Mouse (Mus musculus) gastrocnemius, adult 2 months (tissue): ENCODE results near the gene Pdxp. TPM values are rescaled to one million over a fixed set of nuclear protein-coding genes. Genes with fewer than 3 reads are reported as not detected.

Experiments
- DNase-seq: peaks from one replicate; pipeline ENCODE4 v3.0.0; 2022
- H3K27ac ChIP-seq: fragments of 200-600 bp; 2 replicates; pipeline ENCODE4 v1.8.1; 2022; ENCODE audit warnings: mild to moderate bottlenecking
- H3K4me3 ChIP-seq: fragments of 200-600 bp; 2 replicates; pipeline ENCODE4 v1.8.1; 2022; ENCODE audit warnings: mild to moderate bottlenecking, moderate library complexity
- CTCF ChIP-seq: fragments of 200-600 bp; IDR thresholded peaks from 2 replicates; pipeline ENCODE4 v1.8.1; 2022; ENCODE audit warnings: antibody characterized with exemption, mild to moderate bottlenecking, moderate library complexity
- intact Hi-C: fragments of 180-260 bp; cut with DNase I; formaldehyde crosslinking; loops from one replicate; pipeline ENCODE4 v1.15.1; 2025
- microRNA-seq: library from miRNA; unstranded; fragments of <30 nt; microRNA quantifications from one replicate; pipeline ENCODE4 v1.2.0, GENCODE M21; 2021
- total RNA-seq, 2 experiments: library from RNA; stranded (reverse); gene quantifications; 2 replicates each; pipeline ENCODE4 v1.2.3; 2021

Gene Pdxp
- total RNA-seq, 2 experiments from 2014 or later = 1.1 to 1.4 TPM

DNA sequence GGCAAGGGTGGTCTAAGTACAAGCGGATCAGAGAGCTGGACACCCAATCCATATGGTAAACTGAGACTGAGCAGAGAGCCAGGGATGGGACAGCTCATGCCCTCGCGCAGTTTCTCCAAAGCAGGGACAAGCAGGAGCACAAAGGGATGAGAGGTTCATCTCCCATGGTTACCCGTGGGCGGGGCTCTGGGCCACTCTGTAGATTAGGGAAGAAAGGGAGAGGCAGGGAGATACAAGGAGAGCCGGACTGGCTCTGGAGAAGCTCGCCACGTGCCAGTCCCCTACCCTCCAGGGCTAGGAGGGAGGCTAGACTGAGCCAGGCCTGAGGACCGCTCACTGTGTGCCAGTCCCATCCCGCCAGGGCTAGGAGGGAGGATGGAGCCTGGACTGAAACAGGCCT is 23.6 kb downstream of the Pdxp start:
- no peak for TF ChIP-seq CTCF
- DNase-seq = no peak
- Histone ChIP-seq H3K4me3 (no peak overlapping the region), H3K27ac (no peak overlapping the region)
- intact Hi-C loops = no loop called here

DNA sequence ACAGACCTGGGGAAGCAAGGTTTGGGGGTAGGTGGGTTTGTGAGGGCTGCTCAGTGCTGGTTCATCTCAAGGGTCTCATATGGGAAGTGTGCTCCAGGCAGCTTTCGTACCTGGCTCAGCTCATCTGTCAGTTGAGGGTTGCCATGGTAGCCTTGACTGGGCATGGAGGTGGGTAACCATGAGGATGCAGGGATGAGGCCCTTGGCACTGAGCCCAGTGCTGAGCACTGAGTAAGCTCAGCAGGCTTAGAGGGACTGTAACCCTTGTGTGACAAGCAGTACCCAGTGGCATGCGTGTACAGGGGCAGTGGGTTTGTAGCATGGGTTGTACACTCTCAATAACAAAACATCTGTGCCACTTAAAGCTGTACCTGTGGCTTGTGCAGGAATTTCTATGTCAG is 24.2 kb downstream of the Pdxp start:
- DNase-seq = no peak
- no peak overlapping the region for H3K4me3 ChIP-seq
- intact Hi-C loops = no loop called here

DNA sequence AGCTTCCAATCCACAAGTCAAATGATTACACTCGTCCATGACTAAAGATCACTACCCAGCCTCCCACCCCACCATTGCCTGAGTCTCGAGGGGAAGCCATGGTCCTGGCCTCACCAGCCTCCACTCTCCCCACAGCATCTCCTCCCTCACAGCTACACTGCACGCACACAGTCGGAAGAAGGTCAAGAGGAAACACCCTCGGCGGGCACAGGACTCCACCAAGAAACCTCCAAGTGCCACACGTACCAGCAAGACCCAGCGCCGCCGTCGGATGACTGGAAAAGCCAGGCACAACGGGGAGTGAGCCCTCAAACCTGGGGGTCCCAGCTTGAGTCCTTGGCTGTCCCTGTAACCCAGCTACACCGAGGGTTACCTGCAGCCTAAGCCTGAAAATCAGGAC is 26.6 kb downstream of the Pdxp start:
- no peak overlapping the region for H3K27ac ChIP-seq
- intact Hi-C loops = loop anchor here (5.0 kb wide), 1 partner anchor 38 kb away; no protein-coding TSS in a partner anchor
- DNase-seq = no peak
- no peak for TF ChIP-seq CTCF
- H3K4me3 ChIP-seq = no peak overlapping the region

More for the DNA sequence above, 24.2 kb downstream of the Pdxp start:
- H3K27ac ChIP-seq = no peak overlapping the region
- TF ChIP-seq CTCF = no peak

DNA sequence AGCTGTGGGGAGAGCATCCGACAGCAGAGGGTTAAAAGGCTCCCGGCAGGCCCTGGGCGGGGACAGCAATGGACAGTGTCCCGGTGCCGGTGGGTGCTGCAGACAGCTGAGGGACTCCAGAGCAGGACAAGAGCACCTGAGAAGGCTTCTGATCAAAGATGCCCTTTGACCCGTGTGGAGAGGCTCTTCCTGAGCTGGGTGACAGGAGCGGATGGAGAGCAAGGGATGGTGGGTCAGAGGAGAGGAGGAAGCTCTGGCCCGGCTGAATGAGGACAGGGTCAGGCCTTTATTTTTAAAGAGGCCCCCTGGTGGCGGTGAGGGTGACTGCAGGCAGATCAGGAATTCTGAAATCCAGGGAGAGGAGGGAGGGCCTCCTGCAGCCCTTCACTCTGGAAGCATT is 28.9 kb downstream of the Pdxp start:
- DNase-seq = peak; percentile 85
- intact Hi-C loops = loop anchor here (1.0 to 5.0 kb wide), 2 partner anchors 26 to 40 kb away; no protein-coding TSS in a partner anchor
- Histone ChIP-seq H3K27ac (peak overlapping the region; percentile 64), H3K4me3 (peak overlapping the region; percentile 66)
- peak; percentile 92 for TF ChIP-seq CTCF

DNA sequence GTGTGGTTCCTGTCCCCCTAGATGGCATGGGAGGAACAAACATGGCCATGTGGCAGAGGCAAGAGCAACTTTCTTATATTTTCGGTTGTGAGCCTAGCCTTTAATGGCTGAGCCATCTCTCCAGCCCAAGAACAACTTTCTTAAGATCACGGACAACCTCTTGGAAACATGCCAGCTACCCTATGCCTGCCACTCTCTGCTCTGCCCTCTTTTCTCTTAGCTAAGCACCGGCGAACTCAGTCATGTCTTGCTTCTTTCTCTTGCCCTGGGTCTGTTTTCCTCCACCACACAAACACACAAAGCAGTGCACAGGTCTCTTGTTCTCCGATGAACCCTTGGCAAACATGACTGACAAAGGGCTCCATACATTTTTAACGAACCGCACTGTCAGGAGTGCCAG is 32.5 kb downstream of the Pdxp start:
- no peak for TF ChIP-seq CTCF
- H3K27ac ChIP-seq = no peak overlapping the region
- intact Hi-C loops = no loop called here
- DNase-seq = no peak
- no peak overlapping the region for H3K4me3 ChIP-seq

DNA sequence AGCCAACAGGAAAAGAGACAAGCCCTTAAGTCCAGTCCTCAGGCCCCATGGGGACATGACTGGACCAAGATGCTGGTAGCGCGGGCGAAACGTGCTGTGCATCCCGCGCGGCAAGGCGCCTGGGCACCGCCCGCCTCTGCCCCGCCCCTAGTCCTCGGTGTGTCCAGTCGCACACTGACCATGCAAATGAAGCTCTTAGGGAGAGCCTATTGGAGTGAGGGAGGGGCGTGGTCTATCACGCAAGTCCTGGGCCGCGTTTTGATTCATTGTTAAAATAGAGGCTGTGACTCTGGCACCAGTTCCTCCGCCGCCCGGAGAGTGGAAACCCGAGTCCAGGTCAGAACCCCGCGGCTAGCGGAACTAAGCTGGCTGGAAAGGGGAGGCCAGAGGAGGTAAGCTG is 33.9 kb downstream of the Pdxp start, which contains the start of gene Triobp:
TSS of gene Triobp (plus strand) at position 68 of the 400 bp plus-strand sequence.
- DNase-seq = peak; percentile 92
- no peak for TF ChIP-seq CTCF
- intact Hi-C loops = no loop called here
- Histone ChIP-seq H3K27ac (no peak within 1 kb of the TSS), H3K4me3 (peak within 1 kb of the TSS; percentile 61)

DNA sequence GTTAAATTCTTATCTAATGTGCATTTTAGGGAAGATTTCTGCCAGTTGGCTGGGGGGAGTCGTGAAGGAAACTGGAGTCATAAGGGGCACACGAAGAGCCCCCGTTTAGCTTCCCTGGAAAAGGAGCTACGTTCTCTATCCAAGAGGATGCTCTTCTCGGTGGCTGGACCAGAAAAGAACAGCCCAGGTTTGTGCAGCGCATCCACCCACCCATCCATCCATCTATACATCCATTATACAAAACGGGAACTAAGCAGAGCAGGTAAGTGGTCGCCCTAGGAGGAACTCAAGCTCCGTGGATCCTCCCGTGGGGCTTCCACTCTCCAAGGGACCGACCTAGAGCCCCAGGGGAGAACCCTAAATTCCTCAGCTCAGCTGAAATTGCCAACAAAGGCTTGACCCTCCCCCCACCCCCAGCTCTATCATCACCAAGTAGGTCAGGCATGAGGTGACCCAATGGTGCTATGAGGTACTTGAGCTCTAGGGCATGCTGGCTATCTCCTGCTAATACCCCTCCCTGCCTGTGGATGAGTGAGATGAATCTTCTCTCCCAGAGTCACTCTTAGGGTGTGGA is 34.5 kb downstream of the Pdxp start:
- intact Hi-C loops = no loop called here
- H3K27ac ChIP-seq = no peak overlapping the region
- peak overlapping the region; percentile 61 for H3K4me3 ChIP-seq
- DNase-seq = no peak
- TF ChIP-seq CTCF = no peak

DNA sequence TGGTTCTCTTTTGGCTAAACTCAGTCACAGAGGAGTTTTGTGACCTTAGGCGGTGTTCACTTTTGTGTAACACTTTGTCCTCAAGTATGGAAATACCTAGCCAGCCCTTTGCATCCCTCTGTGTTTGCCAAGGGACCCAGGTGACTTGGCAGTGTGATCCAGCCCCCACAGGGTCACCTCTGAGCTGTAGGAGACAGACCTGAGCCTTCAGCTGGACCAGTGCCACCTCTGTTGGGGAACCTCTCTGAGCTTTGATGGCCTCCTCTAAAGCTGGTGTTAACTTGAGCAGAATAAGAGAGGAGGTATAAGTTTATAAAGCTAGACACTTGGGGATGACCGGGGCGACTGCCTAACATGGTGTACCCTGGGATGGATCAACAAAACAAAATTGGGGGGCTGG is 35.2 kb downstream of the Pdxp start:
- Histone ChIP-seq H3K4me3 (no peak overlapping the region), H3K27ac (no peak overlapping the region)
- intact Hi-C loops = no loop called here
- TF ChIP-seq CTCF = no peak
- DNase-seq = no peak

DNA sequence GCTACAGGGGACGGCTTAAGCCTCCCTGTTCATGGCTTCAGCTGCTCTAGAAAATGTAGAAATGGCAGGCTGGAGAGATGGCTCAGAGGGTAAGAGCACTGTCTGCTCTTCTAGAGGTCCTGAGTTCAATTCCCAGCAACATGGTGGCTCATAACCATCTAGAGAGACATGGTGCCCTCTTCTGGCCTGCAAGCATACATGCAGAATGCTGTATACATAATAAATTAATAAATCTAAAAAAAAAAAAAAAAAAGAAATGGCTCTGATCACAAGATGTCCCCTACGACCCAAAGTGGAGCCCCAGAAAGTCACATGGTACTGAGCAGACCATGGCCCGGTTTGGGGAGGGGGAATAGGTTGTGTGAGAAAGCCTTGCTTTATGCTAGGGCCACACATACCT is 41.9 kb downstream of the Pdxp start:
- no peak for DNase-seq
- 0 out of 2 replicates have a peak, but pooled peaks have one; percentile 7 for TF ChIP-seq CTCF
- Histone ChIP-seq H3K27ac (no peak overlapping the region), H3K4me3 (no peak overlapping the region)
- intact Hi-C loops = loop anchor here (5.0 kb wide), 1 partner anchor 82 kb away; no protein-coding TSS in a partner anchor

DNA sequence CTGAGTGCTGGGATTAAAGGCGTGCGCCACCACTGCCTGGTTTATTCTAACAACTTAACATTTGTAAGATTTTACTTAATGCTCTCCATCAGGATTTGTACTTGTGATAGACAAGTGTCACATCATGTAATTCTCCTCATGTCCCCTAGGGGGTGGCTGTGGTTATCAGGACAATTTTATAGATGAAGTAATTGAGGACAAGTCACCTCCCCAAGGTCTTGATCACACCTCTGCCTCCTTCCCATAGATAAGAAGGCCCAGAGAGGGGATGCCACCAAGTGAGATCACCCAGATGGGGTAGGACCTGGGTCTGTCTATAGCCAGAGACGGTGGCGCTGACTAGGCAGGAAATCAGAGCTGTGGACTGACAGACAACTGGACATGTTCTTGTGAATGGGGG is 42.6 kb downstream of the Pdxp start:
- TF ChIP-seq CTCF = peak; percentile 66
- DNase-seq = no peak
- intact Hi-C loops = loop anchor here (5.0 kb wide), 1 partner anchor 81 kb away; no protein-coding TSS in a partner anchor
- Histone ChIP-seq H3K27ac (no peak overlapping the region), H3K4me3 (no peak overlapping the region)

DNA sequence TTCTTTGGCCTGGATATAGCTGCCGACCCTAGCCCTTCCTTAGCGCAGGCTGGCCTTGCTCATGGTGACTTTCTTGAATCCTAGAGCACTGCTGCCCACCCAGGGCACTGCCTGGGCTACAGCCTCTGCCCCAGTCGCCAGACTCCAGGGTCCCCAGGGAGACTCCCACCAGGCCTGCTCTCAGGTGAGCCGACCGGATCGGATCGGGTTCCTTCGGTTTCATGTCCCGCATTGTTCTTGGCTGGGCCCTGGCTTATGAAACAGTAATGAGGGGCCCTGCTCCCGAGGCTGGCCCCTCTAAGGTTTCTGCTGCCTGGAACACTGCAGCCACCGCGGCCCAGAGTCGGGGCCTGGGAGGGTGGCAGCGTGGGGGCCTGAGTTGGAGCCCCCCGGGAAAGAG is 43.3 kb downstream of the Pdxp start:
- no peak for TF ChIP-seq CTCF
- H3K4me3 ChIP-seq = no peak overlapping the region
- DNase-seq = no peak
- H3K27ac ChIP-seq = no peak overlapping the region
- intact Hi-C loops = loop anchor here (5.0 kb wide), 1 partner anchor 80 kb away; no protein-coding TSS in a partner anchor

DNA sequence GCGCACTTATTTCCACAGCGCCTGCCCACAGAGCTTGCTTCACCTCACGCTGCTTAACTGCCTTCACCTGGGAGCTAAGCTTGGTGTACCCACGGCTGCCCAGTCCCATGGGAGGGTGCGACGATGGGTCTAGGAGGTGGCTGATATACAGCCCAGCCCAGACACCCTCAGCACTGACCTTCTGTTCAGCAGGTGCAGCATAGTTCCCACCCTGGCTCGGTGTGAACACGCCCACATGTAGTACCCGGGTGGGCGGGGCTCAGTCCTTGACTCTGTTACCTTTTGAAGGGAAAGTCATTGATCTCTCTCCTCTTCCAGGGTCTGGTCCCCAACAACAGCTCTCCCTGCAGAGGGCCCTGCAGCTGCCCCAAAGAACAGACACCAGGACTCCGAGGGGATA is 45.8 kb downstream of the Pdxp start:
- Histone ChIP-seq H3K4me3 (peak overlapping the region; percentile 15), H3K27ac (peak overlapping the region; percentile 68)
- no peak for DNase-seq
- intact Hi-C loops = loop anchor here (5.0 kb wide), 1 partner anchor 78 kb away; no protein-coding TSS in a partner anchor
- no peak for TF ChIP-seq CTCF

DNA sequence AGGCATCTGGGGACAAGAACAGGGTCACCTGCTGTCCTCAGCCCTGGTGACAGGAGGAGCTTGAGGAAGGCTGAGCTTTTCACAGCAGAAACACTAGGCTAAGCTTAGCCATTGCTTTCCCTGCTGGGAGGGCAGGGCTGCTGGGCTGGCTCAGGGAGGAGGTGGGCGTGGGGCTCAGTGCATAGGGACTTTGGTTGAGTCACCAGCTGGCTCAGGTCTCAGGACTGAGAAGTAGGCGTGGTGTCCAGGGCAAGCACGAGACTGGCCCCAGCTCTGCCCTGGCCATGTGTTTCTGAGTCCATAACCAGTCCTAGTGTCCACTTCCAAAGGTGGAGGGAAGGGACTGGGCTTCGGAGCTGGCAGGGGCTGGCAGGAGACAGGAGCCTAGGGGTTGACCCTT is 46.4 kb downstream of the Pdxp start:
- Histone ChIP-seq H3K27ac (peak overlapping the region; percentile 68), H3K4me3 (peak overlapping the region; percentile 15)
- peak; percentile 88 for DNase-seq
- intact Hi-C loops = no loop called here
- TF ChIP-seq CTCF = no peak

DNA sequence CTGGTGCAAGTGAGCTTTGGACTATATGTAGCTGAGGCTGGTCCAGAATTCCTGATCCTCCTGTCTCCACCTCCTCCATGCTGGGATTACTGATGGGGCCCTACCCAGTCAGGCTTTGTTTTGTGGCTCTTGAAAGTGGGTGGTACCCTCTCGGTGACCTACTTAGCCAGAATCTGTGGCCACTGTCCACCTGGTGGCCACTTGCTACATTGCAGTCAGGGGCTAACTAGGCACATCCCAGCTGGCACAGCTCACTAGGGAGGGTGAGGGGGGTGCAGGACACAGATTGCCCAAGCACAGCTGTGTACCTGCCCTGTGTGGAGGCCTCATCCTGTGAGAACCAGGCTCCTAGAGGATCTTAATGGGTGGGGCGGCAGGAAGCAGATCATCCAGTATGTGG is 49.2 kb downstream of the Pdxp start:
- Histone ChIP-seq H3K4me3 (no peak overlapping the region), H3K27ac (peak overlapping the region; percentile 74)
- intact Hi-C loops = no loop called here
- DNase-seq = peak; percentile 83
- peak; percentile 77 for TF ChIP-seq CTCF

Small RNA genes lying within 50 kb of the gene (microRNA-seq; reads per million reads assigned to microRNA genes)
- not detected for gene Mir6955

Other genes with a start within 250 kb of the Pdxp start
- gene Elfn2, start 195.1 kb upstream of the Pdxp start, total RNA-seq = under 1 TPM in 1 of 2 experiments, not detected in 1; 0.03 TPM
- gene Mfng, start 140.4 kb upstream of the Pdxp start, total RNA-seq = 1 to 10 TPM; 2.6 to 3.1 TPM
- 1 to 10 TPM; 6.1 to 6.8 TPM for gene Card10, start 110.9 kb upstream of the Pdxp start, total RNA-seq
- gene Cdc42ep1, start 71.3 kb upstream of the Pdxp start, total RNA-seq = 1 to 10 TPM; 8.5 to 10.0 TPM
- not detected for gene Lgals2, start 58.4 kb upstream of the Pdxp start, total RNA-seq
- gene Gga1, start 36.7 kb upstream of the Pdxp start, total RNA-seq = 10 to 100 TPM; 43.1 to 45.7 TPM
- under 1 TPM in 1 of 2 experiments, not detected in 1; 0.13 TPM for gene Gm49510, start 14.3 kb upstream of the Pdxp start, total RNA-seq
- gene Sh3bp1, start 14.2 kb upstream of the Pdxp start, total RNA-seq = 1 to 10 TPM; 1.4 to 2.0 TPM
- 100 to 1,000 TPM; 197 to 272 TPM for gene Lgals1, start 12.8 kb downstream of the Pdxp start, total RNA-seq
- 10 to 100 TPM; 20.6 to 22.3 TPM for gene Nol12, start 21.0 kb downstream of the Pdxp start, total RNA-seq
- gene Triobp, start 33.8 kb downstream of the Pdxp start, total RNA-seq = 10 to 100 TPM; 33.2 to 36.6 TPM
- gene H1f0, start 114.5 kb downstream of the Pdxp start, total RNA-seq = 10 to 100 TPM; 71.8 to 76.8 TPM
- gene Galr3, start 128.0 kb downstream of the Pdxp start, total RNA-seq = not detected
- gene Ankrd54, start 149.0 kb downstream of the Pdxp start, total RNA-seq = 1 to 10 TPM; 4.5 to 5.1 TPM
- gene Eif3l, start 161.3 kb downstream of the Pdxp start, total RNA-seq = 10 to 100 TPM; 53.6 to 54.0 TPM
- 10 to 100 TPM; 11.2 to 14.5 TPM for gene Micall1, start 195.0 kb downstream of the Pdxp start, total RNA-seq
- 10 to 100 TPM; 61.0 to 87.7 TPM for gene Polr2f, start 227.1 kb downstream of the Pdxp start, total RNA-seq
- 1 to 10 TPM; 1.1 to 1.2 TPM for gene 1700088E04Rik, start 227.3 kb downstream of the Pdxp start, total RNA-seq